Mouse (Mus musculus): ENCODE results near the gene Corin.

DNA sequence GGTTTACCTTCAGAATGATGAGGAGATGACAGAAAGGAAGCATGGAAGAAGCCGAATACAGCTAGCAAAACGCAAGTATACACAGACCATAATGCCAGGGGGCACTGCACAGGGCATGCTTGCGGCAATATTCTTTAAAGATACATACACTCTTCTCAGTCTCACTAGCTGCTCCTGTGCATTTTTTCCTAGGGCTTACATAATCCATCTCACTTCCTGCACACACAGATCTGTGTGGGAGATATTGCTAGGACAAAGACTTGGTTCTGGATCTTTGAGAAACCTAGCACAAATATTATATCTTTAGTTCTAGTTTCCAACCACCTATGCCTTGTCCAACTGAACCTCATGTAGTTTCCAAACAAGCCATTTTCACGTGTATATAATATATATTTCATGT lies 189.0 kb downstream of the Corin start:
- TF ChIP-seq POLR2A (IDR thresholded peaks at IDR 0.05; ENCODE audit: control insufficient read depth, extremely low read depth, insufficient read depth, low read length, poor library complexity) (no peak), CTCF (IDR thresholded peaks at IDR 0.05; ENCODE audit: borderline replicate concordance, control insufficient read depth, extremely low read depth, insufficient read depth, low read length, poor library complexity) (no peak)

Measured in thymus, adult 2 months (tissue).